In genomic region chr2:157913705-157914104, GRCm38 (mm10) we compare ENCODE assay signal across 9 mouse cellular contexts. TPM values are rescaled to one million over a fixed set of nuclear protein-coding genes. Genes with fewer than 3 reads are reported as not detected.
A peak's percentile ranks its signal among the peaks of the same experiment; 100 is the strongest.
DNase-seq lines count a peak whose midpoint lies in the region; ATAC-seq lines count a peak whose summit lies in the region.
"Had no signal": no experiment of that assay in that cellular context is flagged by ENCODE, and none has a peak within 500 bp of the region (broad histone marks: within the 10 kb centered on the region; RNA-seq: fewer than 3 reads in every experiment).

No protein-coding gene starts in this region.

- H3K36me3 ChIP-seq in neural tube, embryonic 12.5 days = no peaks in the 10 kb centered on the region
- no peaks in the 10 kb centered on the region for H3K36me3 ChIP-seq in hindbrain, embryonic 14.5 days (replicated peaks; ENCODE audit: control insufficient read depth, insufficient read depth)
- no peaks in the 10 kb centered on the region for H3K36me3 ChIP-seq in liver, embryonic 12.5 days
- H3K36me3 ChIP-seq: heart, embryonic 15.5 days; liver, embryonic 15.5 days had no signal

- H3K27ac ChIP-seq in neural tube, embryonic 12.5 days = no peak overlapping the region
- H3K27ac ChIP-seq in hindbrain, embryonic 14.5 days = peak overlapping the region; percentile 89
- H3K27ac ChIP-seq in liver, embryonic 12.5 days = no peak overlapping the region
- H3K27ac ChIP-seq: heart, embryonic 15.5 days; liver, embryonic 15.5 days had no signal

- H3K9me3 ChIP-seq in neural tube, embryonic 12.5 days = no peaks in the 10 kb centered on the region
- no peaks in the 10 kb centered on the region for H3K9me3 ChIP-seq in hindbrain, embryonic 14.5 days (ENCODE audit: control insufficient read depth, low read length)
- no peaks in the 10 kb centered on the region for H3K9me3 ChIP-seq in liver, embryonic 12.5 days (replicated peaks)
- H3K9me3 ChIP-seq: heart, embryonic 15.5 days; liver, embryonic 15.5 days had no signal

- no peak for DNase-seq in neural tube, embryonic 10.5 days (ENCODE audit: extremely low spot score, low spot score)
- DNase-seq in cerebellum, postnatal 10 days = peak; percentile 75 to 76
- no peak for DNase-seq in hindbrain, embryonic 14.5 days (ENCODE audit: low spot score)
- peak; percentile 37 for DNase-seq in right cerebral cortex, postnatal 4 days
- DNase-seq in c-Kit-positive CD71-positive TER-119-positive erythroid progenitor cells, embryonic 14.5 days (ENCODE audit: low spot score) = no peak

- H3K27me3 ChIP-seq in neural tube, embryonic 12.5 days (replicated peaks) = peaks cover 41% of the 10 kb centered on the region
- H3K27me3 ChIP-seq in hindbrain, embryonic 14.5 days (ENCODE audit: control insufficient read depth, insufficient read depth, low read length) = peaks cover 29% of the 10 kb centered on the region; the same call in 1 of the 2 replicates
- peaks cover 60% of the 10 kb centered on the region for H3K27me3 ChIP-seq in liver, embryonic 12.5 days (replicated peaks)

- ATAC-seq in neural tube, embryonic 12.5 days (ENCODE audit: low FRiP score, low read depth) = no peak
- no peak for ATAC-seq in hindbrain, embryonic 14.5 days (ENCODE audit: low FRiP score)
- no peak for ATAC-seq in liver, embryonic 12.5 days

- WGBS in neural tube, embryonic 12.5 days = 2% methylated on average over 4 of the region's 4 CpGs
- WGBS in hindbrain, embryonic 14.5 days = 10% methylated on average over 4 of the region's 4 CpGs
- 8% methylated on average over 4 of the region's 4 CpGs for WGBS in liver, embryonic 12.5 days (ENCODE audit: insufficient replicate concordance)

- peak overlapping the region; percentile 55; the same call in 1 of the 2 replicates for H3K4me3 ChIP-seq in neural tube, embryonic 12.5 days
- H3K4me3 ChIP-seq in hindbrain, embryonic 14.5 days (replicated peaks; ENCODE audit: low read length) = peak overlapping the region; percentile 76
- no peak overlapping the region for H3K4me3 ChIP-seq in liver, embryonic 12.5 days
- H3K4me3 ChIP-seq: liver, embryonic 15.5 days had no signal

- peaks cover 28% of the 10 kb centered on the region for H3K4me1 ChIP-seq in neural tube, embryonic 12.5 days
- H3K4me1 ChIP-seq in hindbrain, embryonic 14.5 days (replicated peaks; ENCODE audit: control insufficient read depth, insufficient read depth, low read length) = peaks cover 49% of the 10 kb centered on the region
- H3K4me1 ChIP-seq in liver, embryonic 12.5 days = peaks cover 8% of the 10 kb centered on the region
- H3K4me1 ChIP-seq: liver, embryonic 15.5 days had no signal

- H3K9ac ChIP-seq in neural tube, embryonic 12.5 days = no peak overlapping the region
- H3K9ac ChIP-seq in hindbrain, embryonic 14.5 days = peak overlapping the region; percentile 55
- no peak overlapping the region for H3K9ac ChIP-seq in liver, embryonic 12.5 days
- H3K9ac ChIP-seq: heart, embryonic 15.5 days; liver, embryonic 15.5 days had no signal

- peak overlapping the region; percentile 69 for H3K4me2 ChIP-seq in neural tube, embryonic 12.5 days (replicated peaks)
- peak overlapping the region; percentile 66 for H3K4me2 ChIP-seq in hindbrain, embryonic 14.5 days (replicated peaks)
- no peak overlapping the region for H3K4me2 ChIP-seq in liver, embryonic 12.5 days
- H3K4me2 ChIP-seq: liver, embryonic 15.5 days had no signal

RNA-seq across cellular contexts. Expression of gene Vstm2l, which starts 0.7 kb away (rescaled TPM):
- 21.8 and 23.2 TPM in 2 replicates for polyA plus RNA-seq in neural tube, embryonic 12.5 days (2016; fragmentation: Nextera tagmentation; extraction: Ambion mirVana)
- 48.4 and 48.9 TPM in 2 replicates for polyA plus RNA-seq in hindbrain, embryonic 14.5 days (2014; fragmentation: Nextera tagmentation; extraction: Ambion mirVana)
- polyA plus RNA-seq in liver, embryonic 12.5 days (2016; fragmentation: Nextera tagmentation; extraction: Ambion mirVana) = not detected in 2 replicates
- polyA plus RNA-seq: heart, embryonic 15.5 days; liver, embryonic 15.5 days had no signal

Comparison
In these comparisons a context has a peak if more than half of its experiments do, and no peak if none do; other contexts are left out.
1. DNase-seq: peak in cerebellum, postnatal 10 days (2 of 2) and right cerebral cortex, postnatal 4 days (single experiment); none in neural tube, embryonic 10.5 days (single experiment), hindbrain, embryonic 14.5 days (single experiment) and c-Kit-positive CD71-positive TER-119-positive erythroid progenitor cells, embryonic 14.5 days (single experiment).
2. RNA of gene Vstm2l, which starts 0.7 kb away (polyA plus RNA-seq): 48.4 to 48.9 TPM in hindbrain, embryonic 14.5 days and 21.8 to 23.2 TPM in neural tube, embryonic 12.5 days; not detected in liver, embryonic 12.5 days; every median in the first group is over 10 times any median in the second.